Mouse (Mus musculus) cerebellum, adult 18-20 months (tissue): ENCODE measurements around the gene Pacs1.
A peak's percentile ranks its signal among the peaks of the same experiment; 100 is the strongest.
"Not testable (repeated sequence)": the region's sequence is repeated elsewhere in the genome, so short reads cannot be mapped to it uniquely, and the experiment has no call there.

Experiments
- DNase-seq, 2 experiments: peaks; one replicate each; pipeline ENCODE4 v3.0.0; 2021

Gene Pacs1

DNA sequence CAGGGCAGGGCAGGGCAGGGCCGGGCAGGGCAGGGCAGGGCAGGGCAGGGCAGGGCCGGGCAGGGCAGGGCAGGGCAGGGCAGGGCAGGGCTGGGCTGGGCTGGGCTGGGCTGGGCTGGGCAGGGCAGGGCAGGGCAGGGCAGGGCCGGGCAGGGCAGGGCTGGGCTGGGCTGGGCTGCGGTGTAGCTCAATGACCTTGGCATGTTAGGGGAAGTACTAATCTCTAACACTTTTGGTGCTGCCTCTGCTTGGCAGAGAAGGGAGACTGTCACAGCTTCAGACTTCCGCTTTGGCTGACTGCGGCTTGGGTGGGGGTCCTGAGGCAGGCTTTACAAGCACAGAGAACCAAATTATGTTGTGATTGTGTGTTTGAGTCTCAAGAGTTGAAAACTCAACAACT lies 123.9 kb downstream of the Pacs1 start:
- not testable (repeated sequence) for DNase-seq

GRCm38 (mm10) chr19:5139640-5140039 lies 133.3 kb downstream of the Pacs1 start:
- peak; percentile 82 to 86 for DNase-seq

- DNase-seq = no peak
Observed at GRCm38 (mm10) chr19:5131237-5131636, 141.7 kb downstream of the Pacs1 start.

- DNase-seq = no peak
Observed at GRCm38 (mm10) chr19:5129770-5130169, 143.1 kb downstream of the Pacs1 start.

DNA sequence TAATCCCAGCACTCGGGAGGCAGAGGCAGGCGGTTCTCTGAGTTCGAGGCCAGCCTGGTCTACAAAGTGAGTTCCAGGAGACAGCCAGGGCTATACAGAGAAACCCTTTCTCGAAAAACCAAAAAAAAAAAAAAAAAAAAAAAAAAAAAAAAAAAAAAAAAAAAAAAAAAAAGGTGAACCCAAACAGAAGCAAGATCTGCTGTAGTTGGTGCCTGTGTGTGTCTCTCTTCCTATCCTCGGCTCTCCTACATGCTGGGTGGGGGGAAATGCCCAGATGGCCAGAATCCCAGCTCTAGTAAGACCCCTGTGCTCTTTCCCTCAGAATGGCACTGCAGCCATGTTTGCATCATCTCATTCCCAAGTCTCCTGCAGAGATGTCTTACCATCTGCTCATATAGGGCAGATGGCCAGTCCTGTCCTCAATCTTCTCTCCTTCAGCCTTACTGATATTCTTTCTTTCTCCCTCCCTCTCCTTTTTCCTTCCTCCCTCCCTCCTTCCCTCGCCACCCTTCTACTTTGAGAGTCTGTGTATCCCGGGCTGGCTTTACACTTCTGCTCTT lies 148.8 kb downstream of the Pacs1 start:
- peak; percentile 62 to 66 for DNase-seq

DNA sequence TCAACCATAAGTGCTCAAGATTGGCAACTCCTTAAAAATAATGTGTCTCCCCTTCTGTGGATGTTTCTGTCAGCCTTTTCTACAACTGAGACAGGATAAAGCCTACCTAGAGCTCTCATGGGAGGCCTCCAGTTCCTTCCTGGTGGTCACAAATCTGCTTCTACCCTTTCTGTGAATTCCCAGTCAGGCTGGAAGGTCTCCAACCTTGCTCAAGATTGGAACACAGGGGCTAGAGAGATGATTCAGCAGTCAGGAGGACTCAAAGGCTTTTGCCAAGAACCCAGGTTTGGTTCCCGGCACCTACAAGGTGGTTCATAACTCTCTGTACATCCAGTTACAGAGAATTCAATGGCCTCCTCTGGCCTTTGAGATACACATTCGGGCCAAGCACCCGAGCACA lies 149.7 kb downstream of the Pacs1 start:
- DNase-seq = no peak

DNA sequence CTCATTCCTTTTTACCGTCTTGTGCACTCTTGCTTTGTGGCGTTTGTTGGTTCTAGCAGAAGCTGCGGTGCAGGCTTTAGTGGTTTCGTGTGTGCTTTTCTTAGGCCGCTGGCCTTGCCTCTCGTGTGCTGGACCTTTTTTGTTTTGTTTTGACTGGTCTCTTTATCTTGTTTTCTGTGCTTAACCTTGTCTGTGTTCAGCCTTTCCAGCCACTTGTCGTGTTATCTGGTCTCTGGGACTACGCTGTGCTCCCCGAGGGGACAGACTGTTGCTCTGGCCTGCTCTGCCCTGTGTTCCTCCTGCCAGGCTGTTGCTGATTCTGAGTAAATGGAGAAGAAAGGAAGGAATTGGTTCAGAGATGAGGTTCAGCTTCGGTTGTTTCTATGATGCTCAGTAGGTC lies 150.4 kb downstream of the Pacs1 start:
- no peak for DNase-seq

DNA sequence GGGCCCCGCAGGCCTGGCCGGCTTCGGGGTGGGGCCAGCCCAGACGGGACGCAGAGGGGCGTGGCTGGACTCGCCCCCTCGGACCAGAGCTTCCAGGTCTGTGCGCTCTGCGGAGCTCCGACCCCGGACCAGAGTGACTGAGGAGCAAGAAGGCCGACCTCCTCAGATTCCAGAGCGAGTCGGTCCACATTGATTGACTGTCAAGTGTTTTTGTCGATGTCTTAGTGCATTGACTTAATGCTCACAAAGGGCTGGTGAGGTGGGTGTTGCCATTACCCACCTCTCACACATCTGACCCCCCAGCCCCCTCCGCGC lies 154.6 kb downstream of the Pacs1 start, which contains the start of gene Klc2:
Klc2 (minus strand) TSS at position 177 of the 315 bp plus-strand sequence.
- DNase-seq = no peak

GRCm38 (mm10) chr19:5117494-5118383 lies 155.2 kb downstream of the Pacs1 start:
- peak; percentile 91 to 95 for DNase-seq

- peak; percentile 41 to 54 for DNase-seq
Observed at GRCm38 (mm10) chr19:5113783-5114182, 159.1 kb downstream of the Pacs1 start.

DNA sequence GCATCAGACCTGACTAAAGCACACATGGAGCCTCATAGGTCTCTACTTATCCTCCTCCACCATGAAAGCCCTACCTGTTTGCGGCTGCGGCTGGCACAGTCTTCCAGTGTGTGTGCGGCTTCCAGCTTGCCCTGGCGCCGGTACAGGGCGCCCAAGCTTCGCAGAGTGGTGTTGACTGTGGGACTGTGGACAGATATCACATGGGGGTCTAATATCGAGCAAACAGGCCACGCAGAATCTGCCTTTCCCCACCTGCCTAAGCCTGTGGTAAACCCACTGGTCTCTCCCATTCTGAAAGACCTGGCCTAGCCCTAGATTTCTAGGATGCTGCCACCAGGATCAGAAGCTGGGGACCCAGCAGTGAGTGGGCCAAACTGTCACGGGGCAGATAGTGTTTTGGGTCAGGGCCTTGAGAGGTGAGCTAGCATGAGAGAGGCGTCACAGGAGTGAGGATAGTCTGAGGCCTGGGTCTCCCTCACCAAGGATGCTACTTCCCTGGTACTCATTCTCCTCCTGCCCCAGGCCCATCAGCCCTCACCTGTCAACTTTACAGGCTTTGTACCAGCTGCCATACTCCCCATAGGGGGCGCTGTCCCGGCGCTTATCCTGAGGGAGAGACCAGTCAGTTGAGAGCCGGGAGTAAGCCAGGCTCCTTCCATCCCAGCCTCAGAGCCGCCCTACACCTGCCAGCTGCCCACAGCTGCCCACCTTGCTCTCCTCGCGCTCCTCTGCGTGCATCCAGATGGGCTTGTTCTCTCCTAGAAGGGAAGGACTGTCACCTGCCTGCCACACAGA lies 163.1 kb downstream of the Pacs1 start:
- DNase-seq = peak; percentile 46 to 61

DNA sequence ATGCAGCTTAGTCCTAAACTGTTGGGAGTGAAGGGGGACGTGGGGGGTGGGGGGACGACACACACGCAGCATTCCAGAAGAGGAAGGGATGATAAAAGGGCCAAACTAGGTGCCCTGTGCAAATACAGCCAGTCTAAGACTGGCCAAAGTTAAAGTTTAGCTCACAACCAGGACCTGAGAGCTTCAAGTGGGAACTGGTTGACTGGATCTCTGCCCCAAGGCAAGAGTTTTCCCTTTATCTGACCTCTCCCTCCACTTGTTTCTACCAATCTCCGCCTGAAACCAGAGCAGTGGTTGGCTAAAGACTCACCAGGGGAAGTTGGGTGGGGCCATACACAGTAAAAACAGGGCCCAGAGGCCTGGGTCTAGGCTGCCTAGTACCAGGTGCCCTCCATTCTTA lies 164.2 kb downstream of the Pacs1 start:
- DNase-seq = no peak

DNA sequence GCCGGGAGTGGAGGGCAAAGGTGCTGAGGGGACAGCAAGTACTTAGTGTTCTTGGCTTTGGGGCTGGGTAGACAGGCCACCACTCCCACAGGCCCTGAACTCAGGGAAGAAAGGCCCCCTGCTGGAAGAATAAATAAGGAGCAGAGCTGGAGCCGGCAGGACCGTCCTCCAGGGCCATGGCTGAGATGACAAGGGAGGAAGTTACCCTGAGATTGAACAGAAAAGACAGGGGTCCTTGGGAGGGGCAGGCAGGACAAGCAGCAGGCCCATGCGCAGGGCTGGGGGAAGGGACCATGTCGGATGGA lies 164.7 kb downstream of the Pacs1 start:
- DNase-seq = peak in 1 of 2 experiments; percentile 35

GRCm38 (mm10) chr19:5107556-5108270 lies 165.2 kb downstream of the Pacs1 start:
- DNase-seq = peak in 1 of 2 experiments; percentile 35

DNA sequence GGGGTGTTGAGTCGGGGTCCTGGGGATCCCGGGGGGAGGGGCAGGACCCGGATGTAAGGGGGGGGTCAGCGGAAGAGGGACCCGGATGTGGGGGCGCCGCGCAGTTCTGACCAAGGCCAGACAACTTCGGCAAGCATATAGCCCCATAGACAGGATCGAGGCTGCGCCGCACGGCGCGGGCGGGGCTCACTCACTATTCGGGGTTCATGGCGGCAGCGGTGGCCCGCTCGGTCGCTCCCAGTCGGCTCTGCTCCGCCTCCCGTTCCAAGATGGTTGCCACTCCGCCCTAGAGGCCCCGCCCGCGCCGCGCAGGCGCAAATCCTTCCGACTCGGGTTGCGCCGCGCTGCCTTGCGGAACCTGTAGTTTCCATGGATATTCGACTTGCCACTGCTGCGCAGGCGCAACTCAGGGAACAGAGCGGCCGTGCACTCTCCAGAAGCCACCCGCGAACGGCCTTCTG lies 166.2 kb downstream of the Pacs1 start, which contains the start of gene Rab1b:
Rab1b (minus strand) TSS at position 342 of the 461 bp plus-strand sequence.
- peak; percentile 98 to 99 for DNase-seq

- no peak for DNase-seq
Observed at GRCm38 (mm10) chr19:5106074-5106473, 166.8 kb downstream of the Pacs1 start.

GRCm38 (mm10) chr19:5098363-5099143 lies 174.4 kb downstream of the Pacs1 start, which contains the start of gene Cnih2:
Gene Cnih2 (minus strand): TSS chr19:5098521.
- peak; percentile 76 to 85 for DNase-seq

- peak in 1 of 2 experiments; percentile 16 for DNase-seq
Observed at GRCm38 (mm10) chr19:5097521-5098362, 175.2 kb downstream of the Pacs1 start.

DNA sequence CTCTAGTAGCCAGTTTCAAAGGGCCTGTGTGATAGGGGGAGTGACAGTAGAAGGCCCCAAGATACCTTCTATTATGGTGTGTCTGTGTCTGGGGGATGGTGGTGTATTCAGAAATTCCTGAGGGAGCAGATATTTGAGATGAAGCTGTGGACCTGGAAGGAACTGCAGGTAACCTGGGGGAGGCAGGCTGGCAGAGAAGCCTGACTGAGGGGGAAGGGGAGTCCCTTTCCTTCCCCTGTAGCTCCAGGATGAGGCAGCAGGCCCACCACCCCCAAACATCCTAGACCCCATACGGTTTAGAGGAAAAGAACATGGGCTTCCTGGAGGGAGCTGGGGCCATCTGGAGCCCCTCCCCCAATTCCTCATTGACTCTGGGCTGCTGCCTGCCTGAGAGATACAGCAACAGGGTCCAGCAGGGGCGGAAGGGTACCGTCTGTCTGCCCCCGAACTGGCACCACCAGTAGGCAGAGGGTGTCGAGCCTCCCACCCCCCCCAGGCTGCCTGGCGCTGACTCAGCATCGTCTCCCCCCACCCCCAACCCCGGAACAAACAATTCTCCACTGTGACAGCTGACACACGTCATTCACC lies 176.9 kb downstream of the Pacs1 start:
- DNase-seq = peak in 1 of 2 experiments; percentile 23

- peak in 1 of 2 experiments; percentile 30 for DNase-seq
Observed at GRCm38 (mm10) chr19:5094746-5095417, 178.0 kb downstream of the Pacs1 start.
